Mouse (Mus musculus) heart, postnatal 14 days (tissue): ENCODE data around the gene Gm20388. TPM values are rescaled to one million over a fixed set of nuclear protein-coding genes. Genes with fewer than 3 reads are reported as not detected.
A peak's percentile ranks its signal among the peaks of the same experiment; 100 is the strongest.

Experiments used
- DNase-seq, 2 experiments: peaks; one replicate each; pipeline ENCODE4 v3.0.0; 2021 to 2022
- intact Hi-C: fragments of 180-260 bp; cut with DNase I; formaldehyde crosslinking; loops from one replicate; pipeline ENCODE4 v1.15.1; 2025
- total RNA-seq, 2 experiments: library from RNA; stranded (reverse); gene quantifications; 2 replicates each; pipeline ENCODE4 v1.2.3; 2021

The Gm20388 gene
- total RNA-seq, 2 experiments from 2014 or later = 0.24 TPM; not detected in 1

DNA sequence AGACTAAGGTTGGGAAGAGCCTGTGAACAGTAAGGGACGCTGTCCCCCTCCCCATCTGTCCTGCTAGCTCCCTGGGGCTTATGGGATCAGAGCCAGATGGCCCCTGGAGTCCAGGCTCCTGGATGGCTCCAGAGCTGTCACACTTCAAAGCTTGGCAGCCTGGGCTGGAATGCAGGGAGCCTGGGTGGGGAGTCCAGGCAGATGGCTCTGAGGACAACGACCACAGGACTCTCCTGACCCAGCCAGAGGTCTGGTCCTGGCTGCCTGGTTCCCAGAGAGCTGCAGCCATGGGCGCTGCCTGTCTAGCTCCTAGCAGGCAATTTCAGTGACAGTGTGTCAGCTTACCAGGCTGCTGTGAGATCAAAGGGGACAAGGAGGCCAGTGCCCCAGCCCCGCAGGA, 984.4 kb downstream of the Gm20388 start:
- intact Hi-C loops = loop anchor here (5.0 kb wide), 2 partner anchors 77 to 197 kb away; no protein-coding TSS in a partner anchor
- no peak for DNase-seq

- DNase-seq = no peak
- intact Hi-C loops = loop anchor here (5.0 kb wide), 2 partner anchors 77 to 197 kb away; no protein-coding TSS in a partner anchor
These were observed 985.0 kb downstream of the Gm20388 start for GRCm38 (mm10) chr8:120895600-120895999.

DNA sequence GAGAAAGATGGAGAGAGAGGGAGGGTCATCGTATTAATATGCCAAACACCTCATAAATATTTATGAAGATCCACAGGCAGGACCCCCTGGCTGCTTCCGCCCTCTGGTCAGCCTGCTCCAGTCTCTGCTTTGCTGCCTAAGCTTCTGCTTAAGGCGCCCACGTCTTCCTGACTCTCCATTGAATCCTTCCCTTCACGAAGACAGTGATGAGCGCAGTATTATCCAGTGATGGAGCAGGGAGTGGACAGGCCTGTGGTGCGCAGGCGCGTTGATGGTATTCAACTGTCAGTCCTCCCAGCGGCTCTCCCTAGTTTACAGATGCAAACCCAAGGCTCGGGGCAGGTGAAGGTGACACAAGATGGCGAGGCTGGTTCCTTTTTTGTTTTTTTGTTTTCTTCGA, 985.6 kb downstream of the Gm20388 start:
- intact Hi-C loops = loop anchor here (5.0 kb wide), 2 partner anchors 76 to 196 kb away; no protein-coding TSS in a partner anchor
- DNase-seq = no peak

GRCm38 (mm10) chr8:120898008-120898407, 987.4 kb downstream of the Gm20388 start:
- DNase-seq = peak; percentile 37 to 67
- intact Hi-C loops = loop anchor here (5.0 kb wide), 2 partner anchors 74 to 194 kb away; no protein-coding TSS in a partner anchor

- peak in 1 of 2 experiments; percentile 9 for DNase-seq
- intact Hi-C loops = loop anchor here (5.0 kb wide), 2 partner anchors 73 to 193 kb away; no protein-coding TSS in a partner anchor
These were observed 988.3 kb downstream of the Gm20388 start for GRCm38 (mm10) chr8:120898828-120899407.

GRCm38 (mm10) chr8:120902346-120902745, 991.7 kb downstream of the Gm20388 start:
- no peak for DNase-seq
- intact Hi-C loops = no loop called here

GRCm38 (mm10) chr8:120907671-120908070, 997.0 kb downstream of the Gm20388 start:
- intact Hi-C loops = no loop called here
- DNase-seq = no peak

- intact Hi-C loops = no loop called here
- no peak for DNase-seq
These were observed 1000.3 kb downstream of the Gm20388 start for GRCm38 (mm10) chr8:120910936-120911335.

- no peak for DNase-seq
- intact Hi-C loops = no loop called here
These were observed 1001.8 kb downstream of the Gm20388 start for GRCm38 (mm10) chr8:120912463-120912862.

GRCm38 (mm10) chr8:120916831-120917435, 1006.3 kb downstream of the Gm20388 start:
- no peak for DNase-seq
- intact Hi-C loops = no loop called here

DNA sequence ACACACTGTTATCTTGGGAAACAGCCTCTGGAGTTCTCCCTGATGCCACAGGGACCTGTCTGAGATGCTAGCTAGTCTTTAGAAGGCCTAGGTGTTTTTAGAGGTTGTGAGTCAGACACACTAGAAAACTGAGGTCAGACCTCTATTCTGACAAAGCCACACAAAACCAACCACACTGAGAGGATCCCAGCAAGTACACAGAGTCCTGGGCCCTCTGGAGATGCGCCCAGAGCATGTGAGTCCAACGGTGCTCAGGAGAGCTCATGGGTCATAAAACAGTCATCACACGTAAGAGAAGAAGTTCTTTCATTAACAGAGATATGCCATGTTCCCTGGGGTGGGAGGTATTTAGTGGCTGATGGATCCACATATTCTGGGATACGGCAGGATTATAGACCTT, 1009.9 kb downstream of the Gm20388 start:
- intact Hi-C loops = no loop called here
- DNase-seq = no peak

- intact Hi-C loops = no loop called here
- DNase-seq = no peak
These were observed 1015.6 kb downstream of the Gm20388 start for GRCm38 (mm10) chr8:120926201-120926600.

DNA sequence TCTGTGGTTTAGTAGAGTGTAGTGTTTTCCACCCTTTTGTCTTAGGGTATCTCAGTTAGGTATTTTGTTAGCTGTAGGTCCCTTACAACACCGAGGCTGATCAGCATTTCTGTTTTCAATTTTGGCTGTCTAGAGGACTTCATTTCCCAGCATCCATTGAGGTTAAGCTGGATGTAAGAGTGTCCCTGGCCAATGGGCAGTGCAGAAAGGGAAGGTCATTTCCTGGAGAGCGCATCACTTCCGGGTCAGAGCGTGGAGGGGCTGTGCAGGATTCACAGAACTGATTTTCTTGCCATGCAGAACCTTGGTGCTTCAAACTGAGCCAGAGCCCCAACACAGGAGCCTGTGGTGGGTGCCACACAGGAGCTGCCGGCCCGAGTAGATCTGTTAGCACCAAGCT, 1017.4 kb downstream of the Gm20388 start:
- DNase-seq = no peak
- intact Hi-C loops = no loop called here

GRCm38 (mm10) chr8:120934596-120934995, 1024.0 kb downstream of the Gm20388 start:
- no peak for DNase-seq
- intact Hi-C loops = no loop called here

- intact Hi-C loops = no loop called here
These were observed 1026.0 kb downstream of the Gm20388 start for GRCm38 (mm10) chr8:120936685-120937084.

DNA sequence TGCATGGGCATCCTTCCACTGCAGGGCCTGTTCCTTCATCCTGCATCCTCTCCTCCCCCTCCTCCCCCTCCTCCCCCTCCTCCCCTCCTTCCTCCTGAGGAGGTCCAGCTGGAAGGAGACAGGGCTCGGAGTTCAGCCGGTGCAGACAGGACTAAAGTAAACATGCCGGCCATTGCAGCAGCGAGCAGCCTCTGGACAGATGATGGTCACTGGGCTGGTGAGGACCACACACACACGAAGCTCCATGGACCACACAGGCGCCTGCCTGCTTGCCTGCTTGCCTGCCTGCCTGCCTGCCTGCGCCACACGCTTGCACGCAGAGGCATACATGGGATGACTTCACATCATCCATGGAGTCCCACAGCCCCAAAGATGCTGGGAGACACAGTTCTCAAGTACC, 1026.8 kb downstream of the Gm20388 start:
- DNase-seq = no peak
- intact Hi-C loops = no loop called here

More at GRCm38 (mm10) chr8:120936685-120937084, 1026.0 kb downstream of the Gm20388 start:
- no peak for DNase-seq

GRCm38 (mm10) chr8:120940287-120940686, 1029.6 kb downstream of the Gm20388 start:
- intact Hi-C loops = no loop called here
- DNase-seq = no peak

- DNase-seq = peak; percentile 16 to 38
- intact Hi-C loops = no loop called here
These were observed 1036.6 kb downstream of the Gm20388 start for GRCm38 (mm10) chr8:120947240-120947639.

DNA sequence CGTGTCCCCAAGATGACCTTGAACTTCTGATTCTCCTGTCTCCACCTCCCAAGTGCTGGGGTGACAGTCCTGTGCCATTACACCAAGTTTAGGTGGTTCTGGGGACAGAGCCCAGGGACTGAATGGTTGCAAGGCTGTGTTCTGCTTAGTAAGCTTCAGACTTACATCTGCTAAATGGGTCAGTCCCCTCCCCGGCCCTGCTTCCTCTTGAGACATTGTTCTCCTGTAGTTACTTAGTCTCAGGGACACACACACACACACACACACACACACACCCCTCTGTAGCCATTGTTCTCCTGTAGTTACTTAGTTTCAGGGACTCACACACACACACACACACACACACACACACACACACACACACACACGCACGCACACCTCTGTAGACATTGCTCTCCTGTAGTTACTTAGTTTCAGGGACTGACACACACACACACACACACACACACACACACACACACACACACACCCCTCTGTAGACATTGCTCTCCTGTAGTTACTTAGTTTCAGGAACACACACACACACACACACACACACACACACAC, 1037.5 kb downstream of the Gm20388 start:
- no peak for DNase-seq
- intact Hi-C loops = no loop called here

GRCm38 (mm10) chr8:120948620-120949491, 1038.2 kb downstream of the Gm20388 start:
- intact Hi-C loops = no loop called here

More at GRCm38 (mm10) chr8:120948620-120949491, 1038.2 kb downstream of the Gm20388 start:
- no peak for DNase-seq
